Mouse (Mus musculus) myocyte (in vitro differentiated cells): ENCODE measurements around the gene Opn4.

ENCODE experiments used
- CEBPB ChIP-seq: IDR thresholded peaks from 2 replicates; pipeline ENCODE4 v1.6.1; 2011; ENCODE audit warnings: mild to moderate bottlenecking, moderate library complexity; ENCODE audit not compliant: poor library complexity, insufficient read depth, severe bottlenecking
- E2F4 ChIP-seq: IDR thresholded peaks from one replicate; pipeline ENCODE4 v1.6.1; 2011; ENCODE audit warnings: mild to moderate bottlenecking, control low read depth, moderate library complexity; ENCODE audit not compliant: insufficient read depth
- MAX ChIP-seq: IDR thresholded peaks from one replicate; pipeline ENCODE4 v1.6.1; 2011; ENCODE audit warnings: low read depth, mild to moderate bottlenecking, control low read depth
- MYOD1 ChIP-seq, 3 experiments: IDR thresholded peaks; one replicate each; pipeline ENCODE4 v1.6.1; 2011; ENCODE audit warnings: control low read depth in 2 of 3, low read depth in 2 of 3, mild to moderate bottlenecking in 2 of 3, moderate library complexity in 1 of 3; ENCODE audit not compliant: insufficient read length in 2 of 3, control insufficient read depth in 1 of 3
- MYOG ChIP-seq, 3 experiments: IDR thresholded peaks; one replicate each; pipeline ENCODE4 v1.6.1; 2011; ENCODE audit warnings: control low read depth in 2 of 3, low read depth in 2 of 3, mild to moderate bottlenecking in 2 of 3; ENCODE audit not compliant: insufficient read length in 2 of 3, control insufficient read depth in 1 of 3, insufficient read depth in 1 of 3
- POLR2A ChIP-seq: IDR thresholded peaks from one replicate; pipeline ENCODE4 v1.6.1; 2011; ENCODE audit warnings: low read depth, mild to moderate bottlenecking, control low read depth, moderate library complexity; ENCODE audit not compliant: insufficient read length
- POLR2AphosphoS2 ChIP-seq: IDR thresholded peaks from one replicate; pipeline ENCODE4 v1.6.1; 2011; ENCODE audit warnings: low read depth, control low read depth; ENCODE audit not compliant: insufficient read length
- REST ChIP-seq: IDR thresholded peaks from one replicate; pipeline ENCODE4 v1.6.1; 2011; ENCODE audit warnings: mild to moderate bottlenecking, control low read depth, moderate library complexity; ENCODE audit not compliant: insufficient read depth, insufficient read length
- TCF12 ChIP-seq: IDR thresholded peaks from one replicate; pipeline ENCODE4 v1.6.1; 2011; ENCODE audit warnings: mild to moderate bottlenecking, control low read depth; ENCODE audit not compliant: poor library complexity, insufficient read depth, severe bottlenecking
- TCF3 ChIP-seq: IDR thresholded peaks from one replicate; pipeline ENCODE4 v1.6.1; 2011; ENCODE audit warnings: low read depth, control low read depth; ENCODE audit not compliant: insufficient read length
- USF1 ChIP-seq: IDR thresholded peaks from one replicate; pipeline ENCODE4 v1.6.1; 2011; ENCODE audit warnings: low read depth, mild to moderate bottlenecking, control low read depth, moderate library complexity

DNA sequence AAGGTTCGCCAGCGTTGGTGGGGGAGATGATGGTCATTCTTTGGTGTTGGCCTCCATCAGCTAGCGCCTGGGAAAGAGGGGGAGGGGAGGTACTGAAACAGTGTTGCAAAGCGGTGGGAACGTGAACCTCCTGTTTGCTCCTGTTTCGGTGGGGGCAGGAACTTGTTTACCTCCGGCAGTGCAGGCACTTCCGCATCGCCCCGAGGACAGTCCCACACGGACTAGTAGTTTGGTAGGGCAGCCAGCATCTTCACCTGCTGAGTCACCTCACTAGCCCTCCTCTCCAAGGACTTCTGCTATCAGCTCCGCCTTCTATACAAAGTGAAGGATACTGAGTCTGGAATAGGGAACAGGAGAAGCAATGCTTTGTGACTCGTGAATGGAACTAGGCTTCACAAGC, 15.1 kb upstream of the Opn4 start:
- no peak for TF ChIP-seq POLR2A
- no peak for TF ChIP-seq POLR2AphosphoS2
- no peak for TF ChIP-seq TCF3
- TF ChIP-seq USF1 = no peak
- no peak for TF ChIP-seq TCF12
- no peak for TF ChIP-seq MAX
- TF ChIP-seq E2F4 = no peak
- TF ChIP-seq MYOG (IDR thresholded peaks at IDR 0.05; ENCODE audit: control insufficient read depth in 1 of 3, insufficient read depth in 1 of 3, insufficient read length in 2 of 3, low read depth in 2 of 3) = no peak
- TF ChIP-seq CEBPB = no peak
- no peak for TF ChIP-seq MYOD1 (IDR thresholded peaks at IDR 0.05; ENCODE audit: control insufficient read depth in 1 of 3, insufficient read length in 2 of 3, low read depth in 2 of 3)
- no peak for TF ChIP-seq REST
